Mouse (Mus musculus) thymus, postnatal 4 days (tissue): ENCODE measurements around the gene Olfr476.
"Not testable (repeated sequence)": the region's sequence is repeated elsewhere in the genome, so short reads cannot be mapped to it uniquely, and the experiment has no call there.

Source experiments
- DNase-seq: peaks from one replicate; pipeline ENCODE4 v3.0.0; 2021

Gene Olfr476

DNA sequence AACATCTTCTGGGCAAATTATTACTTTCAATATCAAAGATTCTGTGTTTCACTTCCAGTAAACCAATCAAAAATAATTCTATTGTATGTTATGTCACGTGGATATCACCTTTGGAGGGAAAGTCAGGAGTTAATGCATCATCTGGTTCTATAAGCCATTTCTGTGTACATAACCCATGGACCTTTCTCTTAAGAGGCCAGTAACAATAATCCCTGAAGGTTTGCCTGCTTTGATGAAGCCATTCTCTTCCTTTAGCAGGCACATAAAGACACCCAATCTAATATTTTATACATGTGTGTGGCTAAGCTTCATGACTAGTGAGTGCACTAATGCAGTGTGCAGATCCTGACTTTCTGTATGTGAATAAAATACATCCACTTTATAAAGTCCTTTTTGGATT lies at the start of gene Olfr476:
Olfr476 (plus strand) TSS at position 301 of the 400 bp plus-strand sequence.
- no peak for DNase-seq

DNA sequence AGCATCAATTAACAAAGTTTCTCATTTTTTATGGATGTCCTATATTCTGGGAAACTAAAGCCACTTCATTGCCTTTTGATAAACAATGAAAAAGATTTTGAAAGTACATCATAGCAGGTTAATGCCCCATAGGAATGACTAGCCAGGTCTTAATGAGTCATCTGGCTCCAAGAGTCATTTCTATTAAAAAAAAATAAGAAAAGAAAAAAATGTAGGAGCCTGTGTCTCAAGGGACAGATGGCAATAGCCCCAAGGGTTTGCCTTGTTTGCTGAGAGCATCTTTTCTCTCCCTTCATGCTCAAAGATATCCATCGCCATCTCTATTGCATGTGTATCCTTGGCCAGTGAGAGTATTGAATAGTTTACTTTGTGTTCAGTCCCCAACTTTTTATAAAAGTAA lies 34.5 kb upstream of the Olfr476 start, which contains the start of gene Olfr473:
Olfr473 (plus strand) TSS at position 301 of the 400 bp plus-strand sequence.
- no peak for DNase-seq

DNA sequence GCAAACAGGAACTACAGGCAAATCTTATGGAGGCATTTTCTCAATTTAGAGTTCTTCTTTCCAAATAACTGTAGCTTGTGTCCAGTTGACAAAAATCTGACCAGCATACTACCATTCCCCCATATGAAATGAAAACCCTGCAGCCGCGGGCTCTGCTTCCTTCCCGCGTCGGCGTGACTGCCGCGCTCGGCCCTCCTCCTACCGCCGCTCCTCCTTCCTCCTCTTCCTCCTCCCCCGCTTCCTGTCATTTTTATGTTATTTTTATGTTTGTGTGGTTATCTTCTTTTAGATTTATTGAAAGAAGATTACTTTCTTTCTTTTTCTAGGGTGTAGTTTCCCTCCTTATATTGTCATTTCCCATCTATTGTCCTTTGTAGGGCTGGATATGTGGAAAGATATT lies 12.1 kb upstream of the Olfr476 start:
- not testable (repeated sequence) for DNase-seq

DNA sequence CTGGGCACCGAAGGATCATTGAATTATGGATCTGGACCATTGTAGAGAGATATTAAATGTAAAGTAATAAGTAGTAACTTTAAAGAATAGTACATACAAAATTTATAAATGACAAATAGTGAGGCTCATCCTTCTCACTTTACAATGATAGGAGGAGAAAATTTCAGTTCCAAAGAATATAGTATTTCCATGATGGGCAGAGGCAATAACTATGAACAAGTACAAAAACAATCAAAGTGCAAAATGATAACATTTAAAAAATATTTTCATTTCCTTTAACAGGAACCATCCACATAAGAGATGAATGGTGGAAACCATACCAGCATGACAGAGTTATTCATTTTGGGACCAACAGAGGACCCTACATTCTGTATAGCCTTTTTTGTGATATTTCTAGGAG lies 10.3 kb upstream of the Olfr476 start, which contains the start of gene Olfr474:
Olfr474 (plus strand) TSS at position 301 of the 400 bp plus-strand sequence.
- DNase-seq, result no peak

DNA sequence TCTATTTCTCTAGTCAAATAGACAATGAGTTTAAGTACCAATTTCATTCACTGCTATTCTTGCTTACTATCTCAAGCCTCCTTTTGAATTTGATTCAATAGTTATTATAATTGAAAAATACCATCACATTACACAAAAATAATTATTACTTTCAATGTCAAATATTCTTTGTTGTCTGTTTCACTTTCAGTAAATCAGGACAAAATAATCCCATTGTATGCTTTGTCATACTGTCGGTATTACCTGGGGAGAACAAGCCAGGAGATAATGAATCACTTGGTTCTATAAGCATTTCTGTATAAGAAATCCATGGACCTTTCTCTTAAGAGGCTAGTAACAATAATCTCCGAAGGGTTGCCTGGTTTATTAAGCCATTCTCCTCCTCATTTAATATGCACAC lies 21.8 kb downstream of the Olfr476 start, which contains the start of gene Olfr477:
Olfr477 (plus strand) TSS at position 301 of the 400 bp plus-strand sequence.
- no peak for DNase-seq

DNA sequence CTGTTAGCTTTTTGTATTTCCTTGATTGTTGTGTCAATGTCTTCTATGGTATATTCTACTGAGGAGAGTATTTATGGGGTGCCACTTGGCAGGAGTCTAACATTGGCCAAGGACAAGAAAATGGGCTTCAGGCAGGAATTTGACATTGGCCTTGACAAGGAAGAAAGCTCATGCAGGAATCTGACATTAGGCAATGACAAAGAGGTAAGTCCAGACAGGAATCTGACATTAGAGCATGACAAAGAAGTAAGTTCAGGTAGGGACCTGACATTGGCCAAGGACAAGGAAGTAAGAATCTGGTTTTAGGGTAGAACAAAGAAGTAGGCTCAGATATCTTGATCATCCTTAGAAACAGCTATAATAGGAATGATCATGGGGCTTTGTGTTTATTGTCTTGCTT lies 49.7 kb downstream of the Olfr476 start:
- DNase-seq, result not testable (repeated sequence)
